Mouse (Mus musculus): ENCODE measurements around the gene Nme7. TPM values are rescaled to one million over a fixed set of nuclear protein-coding genes. Genes with fewer than 3 reads are reported as not detected.

The Nme7 gene
- total RNA-seq, 2 experiments from 2014 or later, result 24.0 to 31.5 TPM

DNA sequence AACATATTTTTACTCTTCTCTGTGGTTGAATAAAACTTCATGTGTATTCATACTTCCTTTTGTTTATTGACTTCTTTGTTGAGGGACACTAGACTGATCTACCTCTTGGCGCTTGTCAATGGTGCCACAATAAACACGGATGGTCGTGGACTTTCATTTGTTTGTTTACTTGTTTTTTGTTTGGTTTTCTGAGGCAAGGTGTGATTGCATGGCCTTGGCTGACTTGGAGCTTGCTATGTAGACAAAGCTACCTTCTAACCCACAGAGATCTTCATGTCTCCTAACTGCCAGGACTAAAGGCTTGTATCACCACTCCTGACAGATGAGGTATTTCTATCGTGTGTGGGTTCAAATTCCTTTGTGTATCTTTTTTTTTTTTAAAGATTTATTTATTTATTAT is 20.3 kb downstream of the Nme7 start:
- no peak for TF ChIP-seq CTCF (conservative IDR thresholded peaks at IDR 0.05)
- Histone ChIP-seq H3K4me3 (no peak overlapping the region), H3K27ac (no peak overlapping the region)
- no peak for DNase-seq (ENCODE audit: low spot score in 2 of 2)

DNA sequence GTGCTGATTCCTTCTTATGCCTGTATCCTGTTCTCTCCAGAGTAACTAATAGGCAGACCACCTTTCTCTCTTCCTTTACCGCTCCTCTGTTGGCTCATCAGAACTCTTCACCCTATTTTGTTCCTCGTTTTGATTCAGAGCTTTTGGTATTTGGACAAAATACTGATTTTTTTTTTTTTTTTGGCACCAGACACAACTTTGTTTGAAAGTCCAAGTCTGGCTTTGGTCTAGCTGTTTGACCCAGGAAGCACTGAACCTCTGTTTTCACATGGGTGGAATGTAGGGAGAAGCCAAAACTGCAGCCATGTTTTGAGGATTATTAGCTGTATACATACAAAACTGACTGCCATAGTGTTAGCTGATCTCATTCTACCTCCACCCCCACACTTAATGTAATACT is 21.0 kb downstream of the Nme7 start:
- DNase-seq (ENCODE audit: low spot score in 2 of 2), result no peak
- Histone ChIP-seq H3K27ac (no peak overlapping the region), H3K4me3 (no peak overlapping the region)
- TF ChIP-seq CTCF (conservative IDR thresholded peaks at IDR 0.05), result no peak

DNA sequence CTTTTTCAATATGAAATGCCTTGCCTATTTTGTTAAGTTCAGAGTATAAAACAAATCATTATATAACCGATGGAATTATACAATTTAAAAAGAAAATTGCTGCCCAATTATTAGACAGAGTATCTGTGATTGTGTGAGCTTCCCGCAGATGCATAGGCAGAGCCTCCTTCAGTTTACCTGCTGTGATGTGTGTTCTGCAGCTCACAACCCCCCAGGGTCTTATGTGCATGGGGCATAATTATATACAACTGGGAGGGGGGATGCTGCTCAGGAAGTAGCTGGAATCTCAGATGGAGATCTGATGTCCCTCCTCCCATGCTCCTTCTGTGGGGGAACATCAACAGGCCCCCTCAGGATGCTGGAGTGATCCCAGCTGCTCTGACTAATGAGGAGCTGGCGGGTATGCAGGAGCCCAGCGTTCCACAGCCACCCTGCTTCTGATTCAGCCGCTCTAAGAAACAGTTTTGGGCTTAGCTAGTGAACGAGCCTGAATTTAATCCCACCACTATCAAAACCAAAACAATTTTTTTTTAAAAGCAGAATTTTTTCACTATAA is 22.8 kb downstream of the Nme7 start:
- no peak overlapping the region for H3K4me3 ChIP-seq
- peak; percentile 62 to 78 for DNase-seq (ENCODE audit: low spot score in 2 of 2)
- H3K27ac ChIP-seq, result peak overlapping the region; percentile 91
- TF ChIP-seq CTCF (conservative IDR thresholded peaks at IDR 0.05), result no peak

DNA sequence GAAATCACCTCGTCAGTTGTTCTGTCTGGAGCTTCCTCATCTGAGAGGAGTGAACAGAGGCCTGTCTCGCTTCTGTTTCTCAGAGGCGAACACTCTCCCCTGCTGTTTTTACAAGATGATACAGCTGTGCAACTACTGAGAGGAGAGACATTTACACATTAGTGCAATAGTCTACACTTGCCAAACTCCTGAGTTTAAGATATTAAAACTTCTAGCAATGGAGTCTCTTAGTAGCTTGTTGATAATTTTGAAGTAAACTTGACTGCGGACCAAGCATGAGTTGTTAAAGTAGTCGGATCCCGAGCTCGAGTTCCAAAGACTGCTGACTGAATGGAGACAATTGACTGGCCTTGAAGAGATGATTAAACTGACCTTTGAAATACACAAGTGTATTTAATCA is 23.8 kb downstream of the Nme7 start:
- DNase-seq (ENCODE audit: low spot score in 2 of 2), result no peak
- TF ChIP-seq CTCF (conservative IDR thresholded peaks at IDR 0.05), result no peak
- Histone ChIP-seq H3K4me3 (no peak overlapping the region), H3K27ac (peak overlapping the region; percentile 91; the same call in 1 of the 2 replicates)

DNA sequence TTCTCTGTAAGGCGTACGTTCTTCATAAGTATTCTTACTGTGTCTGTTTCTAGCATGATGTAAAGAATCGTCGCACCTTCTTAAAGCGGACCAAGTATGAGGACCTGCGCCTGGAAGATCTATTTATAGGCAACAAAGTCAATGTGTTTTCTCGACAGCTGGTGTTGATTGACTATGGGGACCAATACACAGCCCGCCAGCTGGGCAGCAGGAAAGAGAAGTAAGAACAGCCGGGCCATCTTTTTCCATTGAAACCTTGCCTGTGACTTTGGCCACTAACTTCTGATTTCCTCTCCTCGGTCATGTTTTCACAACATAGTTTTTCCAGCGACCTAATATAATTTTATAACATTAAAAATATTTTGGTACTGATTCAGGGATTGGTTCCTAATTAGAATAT is 28.6 kb downstream of the Nme7 start:
- no peak overlapping the region for H3K4me3 ChIP-seq
- no peak for TF ChIP-seq CTCF (conservative IDR thresholded peaks at IDR 0.05)
- 0 out of 2 replicates have a peak overlapping the region, but pooled peaks have one; percentile 32 for H3K27ac ChIP-seq
- no peak for DNase-seq (ENCODE audit: low spot score in 2 of 2)

DNA sequence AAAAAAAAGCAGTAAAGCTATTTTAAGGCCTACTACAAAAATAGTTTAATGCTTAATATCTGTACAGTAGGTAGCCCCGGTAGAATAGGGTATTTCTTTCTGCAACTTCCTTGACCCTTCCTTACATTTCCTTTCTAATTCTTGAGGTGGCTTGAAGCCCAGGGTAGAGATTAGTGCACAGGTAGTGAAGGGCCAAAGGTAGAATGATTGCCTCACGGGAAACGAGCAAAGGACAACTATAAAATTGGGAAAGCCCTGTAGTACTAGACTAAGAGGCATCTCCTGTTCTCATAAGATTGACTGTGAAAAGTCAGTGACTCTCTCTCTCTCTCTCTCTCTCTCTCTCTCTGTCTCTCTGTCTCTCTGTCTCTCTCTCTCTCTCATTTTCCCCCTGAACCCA is 31.5 kb downstream of the Nme7 start:
- no peak overlapping the region for H3K27ac ChIP-seq
- DNase-seq (ENCODE audit: low spot score in 2 of 2), result no peak
- no peak for TF ChIP-seq CTCF (conservative IDR thresholded peaks at IDR 0.05)
- H3K4me3 ChIP-seq, result no peak overlapping the region

DNA sequence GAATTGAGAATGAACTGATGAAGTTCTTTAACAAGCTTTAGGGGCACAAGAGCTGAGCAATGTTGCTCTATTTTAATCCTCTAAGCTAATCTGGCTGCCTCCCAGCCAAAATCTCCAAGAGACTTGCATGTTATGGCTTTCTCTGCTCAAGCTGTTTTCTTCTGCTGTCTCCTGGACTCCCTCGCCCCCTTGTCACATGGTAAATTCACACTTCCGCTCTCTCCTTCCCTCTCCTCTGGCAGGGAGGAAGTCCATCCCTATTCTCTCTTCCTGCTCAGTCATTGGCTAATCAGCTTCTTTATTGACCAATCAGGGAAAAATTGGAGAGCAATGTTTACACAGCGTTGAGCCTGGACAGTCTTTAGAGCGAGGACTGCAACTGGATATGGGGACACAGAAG is 31.9 kb downstream of the Nme7 start:
- no peak for DNase-seq (ENCODE audit: low spot score in 2 of 2)
- H3K27ac ChIP-seq, result no peak overlapping the region
- H3K4me3 ChIP-seq, result no peak overlapping the region
- no peak for TF ChIP-seq CTCF (conservative IDR thresholded peaks at IDR 0.05)

DNA sequence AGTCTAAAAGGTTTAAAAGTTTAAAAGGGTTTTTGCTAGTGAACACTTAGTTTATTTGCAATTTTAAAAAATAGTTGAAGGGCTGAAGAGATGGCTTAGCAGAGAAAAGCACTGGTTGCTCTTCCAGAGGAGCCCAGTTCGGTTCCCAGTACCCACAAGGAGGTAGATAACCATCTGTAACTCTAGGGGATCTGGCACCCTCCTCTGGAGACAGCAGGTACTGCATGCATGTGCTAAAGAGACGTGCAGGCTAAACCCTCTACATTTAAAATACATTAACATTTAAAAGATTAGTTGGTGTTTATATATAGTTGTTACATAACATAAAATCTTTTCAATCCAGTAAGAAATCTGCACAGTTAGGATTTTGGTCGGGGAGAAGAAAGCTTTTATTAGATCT is 38.2 kb downstream of the Nme7 start:
- Histone ChIP-seq H3K4me3 (no peak overlapping the region), H3K27ac (no peak overlapping the region)
- no peak for DNase-seq (ENCODE audit: low spot score in 2 of 2)
- TF ChIP-seq CTCF (conservative IDR thresholded peaks at IDR 0.05), result peak; percentile 81

DNA sequence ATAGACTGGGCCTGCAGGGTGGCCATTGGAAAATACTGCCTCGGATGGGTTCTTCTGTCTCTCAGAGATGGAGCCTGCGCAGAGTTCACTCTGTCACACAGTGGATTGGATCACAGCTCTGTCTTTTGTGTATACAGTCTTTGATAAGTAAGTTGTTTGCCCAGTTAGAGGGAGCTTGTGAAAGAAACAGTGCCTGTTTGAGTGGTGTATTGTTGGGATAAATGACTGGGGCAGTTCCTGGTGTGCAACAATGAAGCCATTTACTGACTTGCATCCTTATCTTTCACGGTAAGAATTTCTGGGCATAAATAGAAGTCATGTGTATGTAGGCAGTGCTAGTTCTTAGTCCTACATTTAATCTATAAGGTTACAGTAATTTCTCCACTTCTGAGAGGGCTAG is 49.5 kb downstream of the Nme7 start:
- TF ChIP-seq CTCF (conservative IDR thresholded peaks at IDR 0.05), result no peak
- peak overlapping the region; percentile 16 for H3K27ac ChIP-seq
- no peak overlapping the region for H3K4me3 ChIP-seq
- no peak for DNase-seq (ENCODE audit: low spot score in 2 of 2)

DNA sequence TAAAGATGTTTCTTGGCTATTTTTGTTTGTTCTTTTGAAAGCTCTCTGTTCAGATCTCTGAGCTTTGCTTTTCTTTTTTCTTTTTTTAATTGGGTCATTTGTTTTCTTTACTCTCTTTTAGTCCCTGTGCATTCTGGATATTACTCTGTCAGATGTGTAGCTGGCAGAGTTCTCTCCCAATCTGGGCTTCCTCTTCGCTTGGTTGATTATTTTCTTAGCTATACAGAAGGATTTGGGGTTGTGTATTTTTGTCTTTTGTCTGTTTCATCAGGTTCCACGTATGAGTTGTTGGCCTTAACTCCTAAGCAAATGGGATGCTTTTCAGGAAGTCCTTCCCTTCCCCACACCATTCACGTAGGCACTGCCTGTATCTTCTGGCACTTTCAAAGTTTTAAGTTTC is 54.1 kb downstream of the Nme7 start:
- no peak for DNase-seq (ENCODE audit: low spot score in 2 of 2)
- no peak for TF ChIP-seq CTCF (conservative IDR thresholded peaks at IDR 0.05)
- H3K27ac ChIP-seq, result peak overlapping the region; percentile 36
- H3K4me3 ChIP-seq, result no peak overlapping the region

DNA sequence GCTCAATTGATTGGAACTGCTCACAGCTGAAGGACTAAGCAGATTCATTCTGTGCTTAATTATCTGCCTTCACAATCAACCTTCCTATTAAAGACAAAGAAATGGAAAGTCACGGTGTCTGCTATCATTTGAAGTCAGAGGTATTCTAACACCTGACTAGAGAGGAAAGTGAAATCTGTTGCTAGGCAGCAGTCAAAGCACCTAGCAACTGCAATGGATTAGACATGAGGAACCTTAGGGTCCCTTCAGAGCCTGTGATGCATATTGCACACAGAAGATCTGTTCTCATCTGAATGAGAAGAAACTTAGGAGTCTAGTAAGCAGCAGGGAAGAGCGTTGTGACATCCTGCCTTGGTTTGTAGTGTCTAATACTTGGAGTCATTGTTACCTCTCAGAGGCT is 58.1 kb downstream of the Nme7 start:
- H3K27ac ChIP-seq, result peak overlapping the region; percentile 36; the same call in 1 of the 2 replicates
- TF ChIP-seq CTCF (conservative IDR thresholded peaks at IDR 0.05), result no peak

DNA sequence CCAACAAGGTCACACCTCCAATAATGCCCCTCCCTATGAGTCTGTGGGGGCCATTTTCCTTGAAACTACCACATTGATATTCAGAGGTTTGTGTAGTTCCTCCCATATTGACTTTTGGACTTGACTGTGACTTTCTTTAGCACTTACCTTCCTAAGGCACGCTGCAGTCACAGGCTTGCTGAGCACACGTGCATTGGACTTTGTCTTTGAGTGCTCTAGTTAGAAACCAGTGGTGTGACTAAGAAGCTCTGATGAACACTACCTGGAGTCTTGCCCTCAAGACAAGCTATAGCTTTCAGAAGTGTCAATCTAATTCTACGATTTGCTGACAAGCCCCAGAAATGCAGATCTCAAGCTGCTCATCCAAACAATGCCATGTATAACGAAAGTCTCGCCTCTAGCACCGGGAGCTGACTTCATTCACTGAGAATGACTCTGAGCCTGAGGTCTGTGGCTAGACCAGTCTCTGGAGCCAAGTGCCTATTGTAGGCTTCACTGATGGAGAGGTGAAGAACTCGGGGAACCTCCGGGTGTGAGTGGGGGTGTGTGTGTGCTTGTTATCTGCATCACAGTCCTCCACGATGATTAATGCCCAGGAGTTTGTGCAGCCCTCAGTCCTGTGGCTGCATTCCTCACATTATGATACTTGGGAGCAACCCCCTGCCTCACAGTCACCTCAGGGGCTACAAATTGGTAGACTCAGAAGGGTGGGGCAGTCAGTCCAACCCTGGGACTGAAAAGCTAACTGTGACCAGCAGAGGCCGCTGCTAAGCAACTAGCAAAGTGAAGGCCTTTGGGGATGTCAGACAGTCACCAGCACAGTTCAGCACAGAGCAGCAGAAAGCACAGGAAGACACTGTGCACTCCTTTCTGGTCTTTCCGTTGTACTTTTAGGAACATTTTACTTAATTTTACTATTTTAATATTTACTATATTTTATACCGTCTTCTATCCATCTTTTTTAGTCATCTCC is 62.5 kb downstream of the Nme7 start:
- Histone ChIP-seq H3K4me3 (no peak overlapping the region), H3K27ac (0 out of 2 replicates have a peak overlapping the region, but pooled peaks have one; percentile 10)
- peak; percentile 58 to 77 for DNase-seq (ENCODE audit: low spot score in 2 of 2)
- peak; percentile 92 for TF ChIP-seq CTCF (conservative IDR thresholded peaks at IDR 0.05)

More for the DNA sequence above, 58.1 kb downstream of the Nme7 start:
- no peak overlapping the region for H3K4me3 ChIP-seq
- DNase-seq (ENCODE audit: low spot score in 2 of 2), result no peak

DNA sequence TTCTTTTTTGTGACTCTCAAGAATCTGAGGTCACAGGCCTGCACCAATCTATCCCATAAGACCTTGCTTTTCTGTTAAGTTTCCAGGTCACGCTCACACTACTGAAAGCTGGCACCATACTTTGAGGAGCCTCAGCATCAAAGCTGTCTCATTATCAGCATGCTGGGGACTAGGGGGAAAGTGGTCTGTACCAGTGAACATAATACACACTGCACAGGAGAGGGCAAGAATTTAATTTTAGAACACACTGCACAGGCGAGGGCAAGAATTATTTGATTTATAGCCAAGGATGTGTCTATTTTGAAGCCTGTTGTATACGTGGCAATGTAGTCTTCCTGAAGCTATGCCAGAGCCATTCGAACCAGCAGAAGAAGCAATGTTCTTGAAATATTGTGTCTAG is 64.2 kb downstream of the Nme7 start:
- TF ChIP-seq CTCF (conservative IDR thresholded peaks at IDR 0.05), result no peak
- Histone ChIP-seq H3K4me3 (no peak overlapping the region), H3K27ac (no peak overlapping the region)
- DNase-seq (ENCODE audit: low spot score in 2 of 2), result no peak

DNA sequence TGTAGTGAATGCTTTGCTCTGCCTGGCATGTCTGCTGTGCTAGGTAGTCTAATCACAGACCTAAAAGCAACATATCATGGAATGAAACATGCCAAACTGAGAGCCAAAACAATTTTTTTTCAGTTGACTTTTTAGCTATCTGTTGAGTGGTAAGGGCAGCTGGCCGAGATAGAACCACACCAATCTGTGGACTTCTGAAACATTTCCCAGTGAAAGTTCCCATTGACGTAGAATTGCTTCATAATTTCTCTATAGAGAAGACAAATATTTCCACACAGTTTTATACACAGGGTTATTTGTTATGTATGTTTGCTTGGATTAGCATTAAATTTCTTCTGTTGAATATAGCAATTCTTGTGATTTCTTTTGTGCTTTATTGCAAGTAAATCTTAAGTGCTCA is 65.9 kb downstream of the Nme7 start:
- Histone ChIP-seq H3K4me3 (no peak overlapping the region), H3K27ac (no peak overlapping the region)
- no peak for DNase-seq (ENCODE audit: low spot score in 2 of 2)
- TF ChIP-seq CTCF (conservative IDR thresholded peaks at IDR 0.05), result no peak

Data from layer of hippocampus, adult 2 months (tissue).